In the genomic region with DNA sequence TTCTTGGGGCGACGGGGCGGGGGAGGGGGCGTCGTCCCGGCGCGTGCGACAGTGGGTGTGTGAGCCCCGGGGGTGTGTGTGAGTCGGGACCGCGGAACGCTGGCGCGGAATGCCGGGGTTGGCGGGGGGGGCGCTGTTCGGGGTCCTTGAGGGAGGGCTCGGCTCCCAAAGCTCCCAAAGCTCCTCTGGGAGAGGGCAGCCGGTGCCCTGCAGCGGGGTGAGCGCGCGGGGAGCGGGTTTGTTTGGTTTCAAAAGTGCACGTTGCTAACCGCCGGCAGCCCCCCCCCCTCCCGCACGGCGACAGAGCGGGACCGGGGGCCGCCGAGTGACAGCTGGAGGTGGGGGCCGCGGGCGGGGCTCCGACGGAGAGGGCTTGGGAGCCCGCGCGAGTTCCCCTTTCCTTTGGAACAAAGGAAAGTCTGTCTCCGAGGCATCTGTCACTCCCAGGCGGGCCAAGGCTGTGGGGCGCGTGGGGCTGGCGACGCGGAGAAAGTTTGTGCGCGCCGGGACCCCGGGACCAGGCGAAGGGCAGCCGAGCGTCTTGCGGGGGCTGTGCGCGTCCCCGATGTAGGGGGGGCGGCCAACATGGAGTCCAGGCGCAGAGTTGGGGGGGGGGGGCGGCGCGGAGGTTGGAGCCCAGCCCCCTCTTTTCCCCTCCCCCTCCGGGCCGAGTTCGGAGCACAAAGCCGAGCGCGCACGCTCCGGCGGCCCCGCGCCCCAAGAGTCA, we compare ENCODE assay signal across 8 mouse cellular contexts. TPM values are rescaled to one million over a fixed set of nuclear protein-coding genes. Genes with fewer than 3 reads are reported as not detected.
DNase-seq lines count a peak whose midpoint lies in the region; ATAC-seq and TF ChIP-seq lines count a peak whose summit lies in the region.

No protein-coding gene starts in this region.

- peak overlapping the region; percentile 85 for H3K4me2 ChIP-seq in neural tube, embryonic 11.5 days (ENCODE audit: low read depth)
- peak overlapping the region; percentile 96 for H3K4me2 ChIP-seq in forebrain, postnatal 0 days (ENCODE audit: low read depth)
- peak overlapping the region; percentile 87 for H3K4me2 ChIP-seq in stomach, embryonic 15.5 days

- H3K27me3 ChIP-seq in neural tube, embryonic 11.5 days (ENCODE audit: control insufficient read depth, insufficient read depth, low read length), result no peaks in the 10 kb centered on the region
- no peaks in the 10 kb centered on the region for H3K27me3 ChIP-seq in forebrain, postnatal 0 days (ENCODE audit: insufficient read depth, low read length)
- H3K27me3 ChIP-seq in stomach, embryonic 15.5 days (replicated peaks), result no peaks in the 10 kb centered on the region

- under 1% methylated on average over 75 of the region's 79 CpGs for WGBS in neural tube, embryonic 11.5 days
- WGBS in forebrain, postnatal 0 days, result 3% methylated on average over 60 of the region's 79 CpGs
- 1% methylated on average over 63 of the region's 79 CpGs for WGBS in stomach, embryonic 15.5 days

- no peaks in the 10 kb centered on the region for H3K36me3 ChIP-seq in neural tube, embryonic 11.5 days (ENCODE audit: control insufficient read depth, insufficient read depth, low read length)
- no peaks in the 10 kb centered on the region for H3K36me3 ChIP-seq in forebrain, postnatal 0 days (ENCODE audit: insufficient read depth)
- peaks cover 2% of the 10 kb centered on the region; the same call in 1 of the 2 replicates for H3K36me3 ChIP-seq in stomach, embryonic 15.5 days

- TF ChIP-seq CTCF in forebrain, postnatal 0 days (IDR thresholded peaks at IDR 0.05; ENCODE audit: low read depth), result no peak

- peak overlapping the region; percentile 92 for H3K9ac ChIP-seq in neural tube, embryonic 11.5 days (ENCODE audit: low read length)
- H3K9ac ChIP-seq in forebrain, postnatal 0 days, result peak overlapping the region; percentile 51
- peak overlapping the region; percentile 84 for H3K9ac ChIP-seq in stomach, embryonic 15.5 days

- H3K4me1 ChIP-seq in neural tube, embryonic 11.5 days (ENCODE audit: control insufficient read depth, insufficient read depth, low read length), result peaks cover 30% of the 10 kb centered on the region
- H3K4me1 ChIP-seq in forebrain, postnatal 0 days (ENCODE audit: insufficient read depth), result no peaks in the 10 kb centered on the region
- peaks cover 47% of the 10 kb centered on the region for H3K4me1 ChIP-seq in stomach, embryonic 15.5 days

- DNase-seq in neural tube, embryonic 11.5 days (ENCODE audit: low spot score), result peak; percentile 71
- DNase-seq in neural tube, embryonic 10.5 days (ENCODE audit: extremely low spot score, low spot score), result no peak
- DNase-seq in adrenal gland, adult 2 months, result peak; percentile 50
- DNase-seq in forebrain, postnatal 0 days, result no peak
- DNase-seq in kidney, postnatal 10 days, result peak; percentile 83
- peak; percentile 71 for DNase-seq in mesoderm, embryonic 11.5 days (ENCODE audit: low read depth, low spot score)
- no peak for DNase-seq in frontal cortex, adult 2 months (ENCODE audit: extremely low spot score in 1 of 2, low spot score in 1 of 2)

- peak overlapping the region; percentile 77 for H3K4me3 ChIP-seq in neural tube, embryonic 11.5 days (ENCODE audit: low read depth, low read length)
- peak overlapping the region; percentile 59 for H3K4me3 ChIP-seq in forebrain, postnatal 0 days (ENCODE audit: low read depth, low read length)
- H3K4me3 ChIP-seq in stomach, embryonic 15.5 days (replicated peaks), result peak overlapping the region; percentile 83

- H3K27ac ChIP-seq in neural tube, embryonic 11.5 days (ENCODE audit: low read depth, low read length), result peak overlapping the region; percentile 91
- H3K27ac ChIP-seq in forebrain, postnatal 0 days (ENCODE audit: low read depth, low read length), result peak overlapping the region; percentile 24
- H3K27ac ChIP-seq in stomach, embryonic 15.5 days, result peak overlapping the region; percentile 95

- no peaks in the 10 kb centered on the region for H3K9me3 ChIP-seq in neural tube, embryonic 11.5 days (ENCODE audit: control insufficient read depth, low read length)
- no peaks in the 10 kb centered on the region for H3K9me3 ChIP-seq in forebrain, postnatal 0 days (ENCODE audit: low read length)
- no peaks in the 10 kb centered on the region for H3K9me3 ChIP-seq in stomach, embryonic 15.5 days

- peak; percentile 39 for ATAC-seq in neural tube, embryonic 11.5 days (ENCODE audit: insufficient read depth, low FRiP score, low TSS enrichment)
- ATAC-seq in forebrain, postnatal 0 days, result peak; percentile 35
- ATAC-seq in stomach, embryonic 15.5 days (ENCODE audit: insufficient read depth, low FRiP score, low read depth), result peak; percentile 20; the same call in 1 of the 2 replicates

RNA-seq across cellular contexts. Expression of a gene that starts 0.7 kb away (rescaled TPM):
- 85.1 and 92.7 TPM in 2 replicates for polyA plus RNA-seq in neural tube, embryonic 11.5 days (2014; fragmentation: Nextera tagmentation; extraction: Ambion mirVana)
- total RNA-seq in adrenal gland, adult 2 months (2021), result 1 to 10 TPM; 1.8 to 4.3 TPM
- polyA plus RNA-seq in adrenal gland, adult 2 months (2012; rRNA removed), result 5.5 and 8.5 TPM in 2 replicates
- 13.1 and 13.7 TPM in 2 replicates for total RNA-seq in forebrain, postnatal 0 days (2014; rRNA removed)
- polyA plus RNA-seq in forebrain, postnatal 0 days (2015; fragmentation: Nextera tagmentation; extraction: Ambion mirVana), result 8.7 and 9.3 TPM in 2 replicates
- polyA plus RNA-seq in stomach, embryonic 15.5 days (2015; fragmentation: Nextera tagmentation; extraction: Ambion mirVana), result 41.5 and 45.9 TPM in 2 replicates
- 1.4 and 2.0 TPM in 2 replicates for polyA plus RNA-seq in frontal cortex, adult 2 months (2012; rRNA removed)

RNA-seq across cellular contexts. Expression of a gene that starts 17.3 kb away (rescaled TPM):
- 4.9 and 5.6 TPM in 2 replicates for polyA plus RNA-seq in neural tube, embryonic 11.5 days (2014; fragmentation: Nextera tagmentation; extraction: Ambion mirVana)
- total RNA-seq in adrenal gland, adult 2 months (2021), result 1 to 10 TPM; 2.5 to 3.4 TPM
- polyA plus RNA-seq in adrenal gland, adult 2 months (2012; rRNA removed), result 0.68 and 0.98 TPM in 2 replicates
- total RNA-seq in forebrain, postnatal 0 days (2014; rRNA removed), result 1.00 and 2.5 TPM in 2 replicates
- 1.3 and 2.1 TPM in 2 replicates for polyA plus RNA-seq in forebrain, postnatal 0 days (2015; fragmentation: Nextera tagmentation; extraction: Ambion mirVana)
- 8.1 and 9.1 TPM in 2 replicates for polyA plus RNA-seq in stomach, embryonic 15.5 days (2015; fragmentation: Nextera tagmentation; extraction: Ambion mirVana)
- polyA plus RNA-seq in frontal cortex, adult 2 months (2012; rRNA removed), result 3.2 and 3.4 TPM in 2 replicates

RNA-seq across cellular contexts. Expression of a gene that starts 22.5 kb away (rescaled TPM):
- polyA plus RNA-seq in neural tube, embryonic 11.5 days (2014; fragmentation: Nextera tagmentation; extraction: Ambion mirVana), result 172 and 183 TPM in 2 replicates
- 100 to 1,000 TPM; 285 to 311 TPM for total RNA-seq in adrenal gland, adult 2 months (2021)
- polyA plus RNA-seq in adrenal gland, adult 2 months (2012; rRNA removed), result 324 and 358 TPM in 2 replicates
- 123 TPM in 2 replicates for total RNA-seq in forebrain, postnatal 0 days (2014; rRNA removed)
- polyA plus RNA-seq in forebrain, postnatal 0 days (2015; fragmentation: Nextera tagmentation; extraction: Ambion mirVana), result 154 and 169 TPM in 2 replicates
- 224 and 234 TPM in 2 replicates for polyA plus RNA-seq in stomach, embryonic 15.5 days (2015; fragmentation: Nextera tagmentation; extraction: Ambion mirVana)
- 101 and 109 TPM in 2 replicates for polyA plus RNA-seq in frontal cortex, adult 2 months (2012; rRNA removed)

RNA-seq across cellular contexts. Expression of a gene that starts 46.5 kb away (rescaled TPM):
- polyA plus RNA-seq in neural tube, embryonic 11.5 days (2014; fragmentation: Nextera tagmentation; extraction: Ambion mirVana), result 0.44 and 0.74 TPM in 2 replicates
- total RNA-seq in adrenal gland, adult 2 months (2021), result not detected
- polyA plus RNA-seq in adrenal gland, adult 2 months (2012; rRNA removed), result 0.09 and 0.15 TPM in 2 replicates
- not detected in 2 replicates for total RNA-seq in forebrain, postnatal 0 days (2014; rRNA removed)
- polyA plus RNA-seq in forebrain, postnatal 0 days (2015; fragmentation: Nextera tagmentation; extraction: Ambion mirVana), result 0.14 and 0.19 TPM in 2 replicates
- 0.34 and 0.58 TPM in 2 replicates for polyA plus RNA-seq in stomach, embryonic 15.5 days (2015; fragmentation: Nextera tagmentation; extraction: Ambion mirVana)
- polyA plus RNA-seq in frontal cortex, adult 2 months (2012; rRNA removed), result 0.57 and 0.78 TPM in 2 replicates

Comparison
In these comparisons a context has a peak if more than half of its experiments do, and no peak if none do; other contexts are left out.
1. DNase-seq: peak in neural tube, embryonic 11.5 days (single experiment), adrenal gland, adult 2 months (single experiment), kidney, postnatal 10 days (single experiment) and mesoderm, embryonic 11.5 days (single experiment); none in neural tube, embryonic 10.5 days (single experiment), forebrain, postnatal 0 days (single experiment) and frontal cortex, adult 2 months (0 of 2).
2. H3K27ac ChIP-seq: peak in every context shown above with its lines; median percentile 95 in stomach, embryonic 15.5 days; 91 in neural tube, embryonic 11.5 days; 24 in forebrain, postnatal 0 days.
3. Peak in every context shown above with its lines, with median percentiles within 50 percentile points of each other: ATAC-seq, H3K4me2 ChIP-seq, H3K4me3 ChIP-seq and H3K9ac ChIP-seq.